Mouse (Mus musculus): ENCODE data around the gene Gm20422. TPM values are rescaled to one million over a fixed set of nuclear protein-coding genes. Genes with fewer than 3 reads are reported as not detected.

Gm20422 gene
- total and polyA plus RNA-seq, 3 experiments: 0.33 to 2.3 TPM; not detected in 1

GRCm38 (mm10) chr8:69793666-69794065 is 19.0 kb upstream of the Gm20422 start:
- DNase-seq: no peak

GRCm38 (mm10) chr8:69791415-69792068 is 16.9 kb upstream of the Gm20422 start:
- no peak for DNase-seq

GRCm38 (mm10) chr8:69790773-69791367 is 16.2 kb upstream of the Gm20422 start, which contains the start of the genes Atp13a1 and Zfp866:
Gene Atp13a1, plus strand, starts transcription at chr8:69791163.
Gene Zfp866, minus strand, starts transcription at chr8:69791178.
- DNase-seq: peak; percentile 92

- DNase-seq: no peak
Measured at GRCm38 (mm10) chr8:69790364-69790763, 15.7 kb upstream of the Gm20422 start.

GRCm38 (mm10) chr8:69789731-69790130 is 15.0 kb upstream of the Gm20422 start:
- no peak for DNase-seq

- DNase-seq: no peak
Measured at GRCm38 (mm10) chr8:69789105-69789504, 14.4 kb upstream of the Gm20422 start.

- DNase-seq: no peak
Measured at GRCm38 (mm10) chr8:69777111-69777510, 2.4 kb upstream of the Gm20422 start.

GRCm38 (mm10) chr8:69775149-69775534 is 456 bp upstream of the Gm20422 start:
- no peak for DNase-seq

GRCm38 (mm10) chr8:69772106-69772505 is 2.6 kb downstream of the Gm20422 start:
- no peak for DNase-seq

- no peak for DNase-seq
Measured at GRCm38 (mm10) chr8:69771221-69771620, 3.5 kb downstream of the Gm20422 start.

GRCm38 (mm10) chr8:69761814-69762445 is 12.8 kb downstream of the Gm20422 start:
- no peak for DNase-seq

- DNase-seq: no peak
Measured at GRCm38 (mm10) chr8:69758316-69758715, 16.4 kb downstream of the Gm20422 start.

GRCm38 (mm10) chr8:69752437-69752836 is 22.2 kb downstream of the Gm20422 start:
- no peak for DNase-seq

- DNase-seq: peak; percentile 97
Measured at GRCm38 (mm10) chr8:69749544-69750454, 24.9 kb downstream of the Gm20422 start, which contains the start of gene Zfp963. Gene Zfp963, minus strand, starts transcription at chr8:69749970.

- DNase-seq: no peak
Measured at GRCm38 (mm10) chr8:69741231-69741630, 33.5 kb downstream of the Gm20422 start.

GRCm38 (mm10) chr8:69740763-69741162 is 33.9 kb downstream of the Gm20422 start:
- no peak for DNase-seq

- DNase-seq: peak; percentile 31
Measured at GRCm38 (mm10) chr8:69735495-69735894, 39.2 kb downstream of the Gm20422 start.

- no peak for DNase-seq
Measured at GRCm38 (mm10) chr8:69717232-69717580, 57.5 kb downstream of the Gm20422 start.

- peak; percentile 96 for DNase-seq
Measured at GRCm38 (mm10) chr8:69716403-69717231, 58.1 kb downstream of the Gm20422 start.

- no peak for DNase-seq
Measured at GRCm38 (mm10) chr8:69715366-69715765, 59.3 kb downstream of the Gm20422 start.

- no peak for DNase-seq
Measured at GRCm38 (mm10) chr8:69713516-69713915, 61.2 kb downstream of the Gm20422 start.

All from adrenal gland, adult 2 months (tissue).